Mouse (Mus musculus): ENCODE data around the gene C1qtnf3.
A peak's percentile ranks its signal among the peaks of the same experiment; 100 is the strongest.

DNA sequence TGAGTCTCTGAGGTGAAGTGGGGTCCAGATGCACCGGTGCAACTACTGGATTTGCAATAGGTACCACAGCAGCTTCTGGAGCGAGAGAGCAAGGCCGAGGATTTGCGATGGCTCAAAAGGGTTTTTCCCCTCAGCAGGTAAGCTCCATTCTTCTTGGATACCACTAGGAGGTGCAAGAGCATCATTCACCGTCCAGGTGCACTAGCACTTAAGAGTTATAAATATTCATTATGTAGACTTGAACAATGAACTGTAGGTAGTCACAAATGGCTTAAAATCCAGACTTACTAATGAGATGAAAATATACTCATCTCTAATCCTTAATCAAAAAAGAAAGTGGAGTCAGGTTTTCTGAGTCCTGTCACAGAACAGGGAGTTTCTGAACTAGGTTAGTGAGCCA is 56.6 kb downstream of the C1qtnf3 start:
- TF ChIP-seq CTCF (IDR thresholded peaks at IDR 0.05; ENCODE audit: low read depth, low read length) (peak; percentile 38), POLR2A (IDR thresholded peaks at IDR 0.05; ENCODE audit: extremely low read depth, insufficient read depth, low read length) (no peak)
